Mouse (Mus musculus) liver, adult (tissue): Measurements from ENCODE around the gene Pepd.

Experiments
- GATA4 ChIP-seq: IDR thresholded peaks from 2 replicates; pipeline ENCODE4 v1.6.1; 2014; ENCODE audit warnings: mild to moderate bottlenecking, low read length; ENCODE audit not compliant: insufficient replicate concordance

The Pepd gene

DNA sequence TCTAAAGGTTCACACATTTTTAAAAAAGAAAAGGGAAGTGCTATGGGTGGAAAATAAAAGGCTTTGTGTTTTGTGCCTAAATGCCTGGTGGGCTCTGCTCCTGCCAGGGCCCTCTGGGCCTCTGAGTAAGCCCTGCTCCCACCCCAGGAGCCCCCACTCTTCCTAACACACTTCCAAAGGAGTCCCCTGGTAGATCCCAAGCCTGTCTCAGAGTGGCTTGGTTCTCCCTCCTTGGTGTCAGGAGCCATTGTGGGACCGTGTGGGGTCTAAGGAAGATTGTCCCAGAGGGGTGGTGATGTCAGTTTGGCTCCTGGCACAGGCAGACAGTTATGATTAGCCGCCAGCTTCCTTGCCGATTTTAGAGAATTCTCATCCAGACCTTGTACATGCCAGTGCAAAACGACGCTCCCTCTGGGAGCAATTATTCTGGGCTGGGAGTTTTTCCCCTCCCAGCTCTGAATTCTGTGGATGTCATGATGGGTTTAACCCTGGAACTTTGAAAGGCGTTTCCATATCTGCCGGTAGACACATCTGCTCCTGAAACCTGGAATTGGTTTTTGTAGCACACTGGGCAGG lies 74.5 kb downstream of the Pepd start:
- no peak for TF ChIP-seq GATA4

DNA sequence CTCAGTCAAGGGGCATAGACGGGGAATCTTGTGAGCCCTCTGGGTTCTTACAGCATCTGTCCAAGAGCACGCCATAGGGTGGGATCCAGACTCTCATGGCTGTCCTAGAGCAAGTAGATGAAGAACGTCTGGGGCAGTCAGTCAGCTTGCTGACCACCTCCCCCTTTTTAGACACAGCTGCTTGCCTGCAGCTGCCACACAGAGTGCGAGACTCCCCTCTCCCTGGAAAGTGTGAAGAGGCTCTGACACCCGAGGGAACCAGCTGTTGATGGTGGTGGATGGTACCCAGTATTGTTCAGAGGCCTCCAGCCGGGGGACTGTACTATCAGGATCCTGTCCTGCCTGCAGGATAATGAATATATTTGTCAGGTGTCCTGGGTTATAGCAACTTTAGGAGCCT lies 75.1 kb downstream of the Pepd start:
- no peak for TF ChIP-seq GATA4

DNA sequence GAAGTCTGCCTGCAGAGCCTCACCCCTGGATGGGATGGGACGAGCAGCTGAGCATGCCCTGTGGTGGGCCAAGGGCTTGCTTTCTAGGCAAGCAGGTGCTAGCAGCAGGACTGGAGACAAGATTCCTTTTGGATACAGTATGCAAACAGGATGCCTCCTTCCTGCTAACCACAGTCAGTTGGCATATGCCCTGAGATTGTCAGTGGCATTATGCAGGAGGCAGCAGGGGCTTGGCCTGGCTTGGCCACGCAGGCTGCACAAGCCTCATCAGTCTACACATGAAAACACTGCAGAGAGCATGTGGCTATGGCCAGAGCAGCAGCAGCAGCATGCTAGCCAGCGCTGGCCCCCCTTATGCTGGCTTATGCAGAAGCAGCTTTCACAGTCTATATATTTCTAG lies 76.3 kb downstream of the Pepd start:
- no peak for TF ChIP-seq GATA4

DNA sequence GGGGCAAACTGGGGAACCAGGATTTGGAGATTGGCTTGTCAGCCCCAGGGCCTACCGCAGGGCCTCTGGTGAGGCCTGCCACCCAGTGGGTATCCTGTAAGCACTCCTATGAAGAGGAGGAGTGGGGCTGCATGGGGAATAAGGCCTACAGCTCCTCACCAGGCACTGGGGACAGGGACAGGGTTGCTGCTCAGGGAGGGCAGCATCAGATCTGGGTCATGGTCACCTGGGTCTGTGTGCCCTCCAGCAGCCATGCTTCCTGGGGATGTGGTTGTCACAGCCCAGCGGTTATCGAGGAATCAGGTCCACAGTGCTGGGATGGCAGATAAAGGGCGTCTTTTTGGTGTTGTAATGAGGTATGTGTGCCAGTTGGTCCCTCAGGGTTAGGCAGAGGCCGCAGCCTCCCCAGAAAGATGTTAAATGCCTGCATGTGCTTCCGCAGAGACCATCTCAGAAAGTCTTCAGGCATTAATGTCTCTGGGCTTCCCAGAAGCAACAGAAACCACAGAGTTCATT lies 79.6 kb downstream of the Pepd start:
- TF ChIP-seq GATA4: no peak

DNA sequence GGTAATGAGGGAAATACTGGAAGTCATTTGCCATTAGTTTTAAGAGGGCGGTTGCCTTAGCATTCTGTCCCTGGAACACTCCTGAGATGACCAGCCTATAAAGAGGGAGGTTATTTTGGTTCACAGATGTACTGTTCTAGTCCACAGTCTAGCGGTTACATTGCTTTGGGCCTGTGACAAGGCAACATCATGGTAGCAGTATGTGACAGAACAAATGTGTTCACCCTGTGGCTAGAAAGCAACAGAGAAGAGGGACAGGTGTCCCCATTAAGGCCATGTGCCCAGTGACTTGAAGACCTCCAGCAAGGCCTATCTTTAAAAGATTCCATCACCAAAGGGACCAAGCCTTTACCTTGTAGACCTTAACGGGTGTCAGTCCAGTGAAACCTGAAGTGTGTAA lies 80.6 kb downstream of the Pepd start:
- no peak for TF ChIP-seq GATA4

DNA sequence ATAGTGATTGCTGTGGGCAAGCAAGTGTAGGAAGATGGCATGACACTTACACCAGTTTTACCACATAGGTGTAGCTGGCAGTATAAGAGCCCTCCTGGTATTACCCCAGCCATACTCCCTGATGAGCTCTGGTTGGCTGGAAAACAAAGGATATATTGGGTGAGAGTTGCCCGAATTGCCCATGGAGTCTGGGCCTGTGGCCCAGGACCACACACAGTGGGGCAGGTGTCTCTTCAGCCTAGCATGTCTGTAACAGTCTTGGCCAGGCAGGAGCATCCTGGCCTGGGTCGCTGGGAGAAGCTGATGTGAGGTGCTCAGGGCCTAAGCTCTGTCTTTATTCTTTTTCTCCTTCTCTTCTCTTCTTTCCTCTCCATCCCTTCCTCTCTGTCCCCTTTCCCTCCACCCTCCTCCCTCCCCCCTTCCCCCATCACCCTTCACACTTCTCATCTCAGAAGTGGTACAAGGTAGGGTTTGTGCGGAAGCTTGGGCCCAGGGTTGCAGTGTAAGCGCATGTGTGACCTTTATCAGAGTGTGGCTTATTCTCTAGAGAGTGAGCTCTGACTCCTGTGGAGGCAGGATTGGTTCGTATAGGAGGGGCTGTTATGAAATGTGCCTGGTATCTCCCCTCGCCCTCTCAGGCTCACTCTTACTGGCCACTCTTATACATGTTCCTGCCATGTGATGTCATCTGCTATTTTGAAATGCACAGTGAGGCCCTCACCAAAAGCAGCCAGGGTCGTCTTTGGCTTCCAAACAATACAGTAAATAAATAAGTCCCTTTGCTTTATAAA lies 83.9 kb downstream of the Pepd start:
- no peak for TF ChIP-seq GATA4

DNA sequence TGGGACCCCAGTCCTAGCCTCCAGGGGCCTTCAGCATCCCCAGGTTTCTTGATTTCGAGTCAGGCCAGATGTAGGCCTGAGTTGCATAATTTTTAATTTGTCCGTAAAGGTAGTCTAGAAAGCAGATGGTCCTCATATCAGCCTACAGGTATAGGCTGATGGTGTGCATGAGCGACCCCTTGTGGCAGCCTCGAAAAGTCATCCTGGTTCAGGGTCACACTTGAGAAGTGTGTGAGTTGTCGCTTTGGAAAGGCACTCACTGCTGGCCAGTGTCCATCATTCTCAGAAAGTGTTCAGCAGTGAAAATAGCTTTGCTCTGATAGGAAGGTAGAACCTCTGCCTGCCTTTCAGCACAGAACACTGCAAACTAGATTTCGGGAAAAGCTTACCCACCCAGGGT lies 88.7 kb downstream of the Pepd start:
- no peak for TF ChIP-seq GATA4

DNA sequence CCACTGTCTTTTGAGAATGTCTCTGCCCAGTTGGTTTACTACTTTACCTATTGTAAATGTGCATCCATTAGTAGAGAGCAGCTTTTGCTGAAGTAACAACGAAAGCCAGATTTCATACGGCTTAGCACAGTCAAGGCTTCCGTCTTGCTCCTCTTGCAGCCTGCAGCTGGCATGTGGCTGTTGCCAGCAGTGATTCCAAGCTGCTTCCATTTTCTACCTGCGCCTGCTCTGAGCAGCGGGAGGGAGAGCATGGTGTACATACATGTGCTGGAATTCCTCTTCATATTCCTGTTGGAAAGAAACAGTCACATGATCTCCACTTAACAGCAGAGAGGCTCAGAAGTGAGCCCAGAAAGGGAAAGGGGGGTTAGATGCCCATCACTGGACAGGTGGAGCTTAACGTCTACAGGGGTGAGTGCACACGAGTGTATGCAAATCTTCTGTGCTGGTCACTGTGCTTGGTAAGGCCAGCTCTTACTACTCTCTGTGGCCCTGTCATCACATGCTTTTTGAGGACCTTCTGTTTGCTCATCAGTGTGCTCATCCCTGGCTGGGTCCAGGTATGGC lies 91.1 kb downstream of the Pepd start:
- TF ChIP-seq GATA4: no peak

DNA sequence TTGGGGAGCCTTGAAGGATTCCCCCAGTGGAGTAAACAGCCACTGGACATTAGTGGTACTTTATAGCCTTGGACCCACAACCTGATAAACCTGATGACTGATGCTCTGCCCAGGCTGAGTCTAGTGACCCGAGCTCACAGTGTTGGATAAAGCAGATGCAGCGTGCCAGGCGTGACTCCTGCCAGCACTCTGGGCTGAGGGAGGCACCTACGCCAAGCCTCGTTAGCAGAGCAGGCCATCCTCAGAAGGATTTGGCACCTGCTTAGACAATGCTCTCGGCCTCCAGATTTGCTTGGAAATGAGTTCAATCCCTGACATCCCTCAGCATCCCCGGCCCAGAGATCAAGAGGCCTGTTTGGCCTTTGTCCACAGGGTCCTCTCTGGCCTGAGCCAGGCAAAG lies 94.5 kb downstream of the Pepd start:
- TF ChIP-seq GATA4: no peak

DNA sequence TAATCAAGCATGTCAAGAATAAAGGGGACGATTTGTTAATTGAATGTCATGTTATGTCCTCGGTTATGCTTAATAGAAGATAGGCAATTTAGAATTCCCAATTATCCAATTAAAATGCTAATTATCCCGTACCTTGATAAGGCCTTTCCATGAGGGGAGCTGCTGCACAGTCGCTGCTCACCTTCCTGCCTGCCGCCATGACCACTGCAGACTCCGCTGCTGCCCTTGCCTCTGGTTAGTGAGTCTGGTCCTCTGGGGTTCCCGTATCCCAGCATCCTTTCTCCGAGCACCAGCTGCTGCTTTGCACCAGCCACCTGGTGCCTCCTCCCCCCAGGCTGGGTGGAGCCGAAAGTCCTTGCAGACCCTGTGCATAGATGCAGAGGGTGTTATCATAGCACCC lies 101.0 kb downstream of the Pepd start:
- TF ChIP-seq GATA4: no peak

DNA sequence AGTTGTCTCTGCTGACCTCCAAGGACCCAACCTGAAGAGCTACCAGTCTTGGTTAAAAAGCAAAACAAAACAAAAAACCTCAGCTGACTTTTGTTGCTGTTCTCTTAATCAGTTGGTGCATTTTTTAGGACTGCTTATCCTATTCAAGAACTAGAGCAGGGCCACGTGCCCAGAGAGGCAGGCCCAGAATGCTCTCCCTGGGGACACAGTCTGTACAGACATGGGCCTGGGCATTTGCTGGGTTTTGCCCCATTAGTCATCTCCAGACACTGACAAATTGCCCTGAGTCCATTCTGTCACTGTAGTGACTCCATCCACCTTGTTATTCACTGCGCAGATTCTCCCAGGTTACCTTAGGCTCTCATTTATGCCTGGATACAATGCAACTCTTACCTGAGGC lies 103.1 kb downstream of the Pepd start:
- no peak for TF ChIP-seq GATA4

DNA sequence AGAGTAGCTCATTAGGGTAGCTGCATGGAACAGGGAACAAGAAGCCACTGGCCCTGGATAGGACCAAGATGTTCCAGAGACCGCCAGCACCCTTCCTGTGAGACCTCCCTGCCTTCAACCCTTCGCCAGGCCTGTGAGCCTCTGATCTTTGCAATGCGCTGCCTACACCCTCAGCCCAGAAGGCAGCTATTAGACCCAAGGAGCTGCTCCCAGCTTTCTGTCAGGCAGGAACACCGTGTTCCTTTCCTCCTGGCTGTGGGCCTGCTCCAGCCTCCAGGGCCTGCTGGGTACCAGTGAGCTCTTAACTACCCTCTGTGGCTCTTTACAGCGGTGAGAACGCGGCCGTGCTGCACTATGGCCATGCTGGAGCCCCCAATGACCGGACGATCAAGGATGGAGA lies 109.2 kb downstream of the Pepd start:
- TF ChIP-seq GATA4: no peak

DNA sequence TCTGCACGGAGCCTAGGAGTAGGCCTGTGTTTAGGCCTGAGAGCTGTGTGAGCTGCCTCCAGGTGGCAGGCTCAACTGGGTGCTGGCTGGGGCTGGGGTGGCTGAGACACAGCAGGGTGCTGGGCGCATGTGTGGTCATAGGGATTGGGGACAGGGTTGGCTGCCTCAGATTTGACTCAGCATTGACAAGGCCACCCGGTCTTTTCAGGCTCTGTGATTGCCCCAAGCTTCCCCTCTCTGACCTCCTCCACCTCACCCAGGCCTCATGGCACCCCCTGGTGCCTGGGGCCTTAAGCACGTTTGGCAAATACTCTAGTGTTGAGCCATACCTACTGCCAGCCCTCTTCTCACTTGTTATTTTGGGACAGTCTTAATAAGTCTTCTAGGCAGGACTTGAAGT lies 111.1 kb downstream of the Pepd start:
- TF ChIP-seq GATA4: no peak

DNA sequence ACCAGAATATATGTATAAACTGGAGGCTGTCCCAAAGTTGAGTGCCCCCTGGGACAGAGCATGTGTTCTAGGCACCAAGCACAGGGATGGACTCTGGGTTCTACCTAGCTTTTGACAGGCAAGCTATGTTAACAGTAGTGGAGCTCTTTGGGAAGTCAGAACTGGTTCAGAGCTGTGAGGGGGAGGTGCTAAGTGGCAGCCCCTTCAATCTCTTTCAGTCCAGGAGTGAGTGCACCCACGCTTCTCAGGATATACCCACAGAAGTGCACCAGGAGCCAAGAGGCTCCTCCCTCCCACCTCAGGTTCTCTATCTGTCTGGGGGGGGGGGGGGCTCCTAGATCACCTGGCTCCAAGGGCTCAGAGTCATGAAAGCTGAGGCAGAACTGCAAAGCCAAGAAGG lies 112.2 kb downstream of the Pepd start:
- no peak for TF ChIP-seq GATA4

DNA sequence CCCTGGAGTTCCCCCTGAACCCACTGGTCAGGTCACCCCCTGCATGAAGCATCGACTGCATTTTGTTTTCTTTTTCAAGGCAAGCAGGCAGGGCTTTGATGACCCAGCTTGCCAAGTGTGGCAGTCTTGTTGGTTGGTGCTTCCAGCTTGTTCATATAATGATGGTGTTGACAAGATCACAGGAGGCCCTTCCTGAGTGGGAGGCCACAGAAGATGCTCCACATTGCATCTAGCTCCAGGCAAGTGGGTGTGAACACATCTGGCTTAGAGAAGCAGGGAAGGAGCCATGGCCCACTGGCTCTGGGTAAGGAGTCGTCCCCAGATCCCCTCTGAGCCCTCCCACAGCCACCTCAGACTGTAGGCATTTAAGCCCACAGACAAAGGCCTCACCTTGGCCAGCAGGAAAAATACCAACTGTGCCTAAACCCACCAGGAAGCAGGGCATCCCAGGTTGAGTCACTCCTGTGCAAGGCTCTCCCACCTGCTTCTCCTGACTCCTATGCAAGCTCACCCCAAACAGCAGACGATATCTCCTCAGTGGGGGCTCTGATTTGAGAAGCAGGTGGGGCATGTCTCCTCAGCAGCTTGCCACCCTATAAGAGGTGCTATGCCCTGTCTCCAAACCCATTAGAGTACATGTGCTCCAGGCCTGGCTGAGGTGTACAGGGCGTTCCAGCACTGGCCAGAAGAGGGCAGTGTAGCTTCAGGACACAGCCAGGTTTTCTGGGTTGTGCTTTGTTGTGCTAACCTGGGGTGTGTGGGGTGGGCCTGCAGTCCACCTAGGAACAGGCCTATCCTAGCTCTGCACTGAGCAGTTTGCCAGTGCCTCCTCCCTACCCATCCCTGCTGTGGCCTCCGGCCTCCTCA lies 113.5 kb downstream of the Pepd start:
- TF ChIP-seq GATA4: no peak

DNA sequence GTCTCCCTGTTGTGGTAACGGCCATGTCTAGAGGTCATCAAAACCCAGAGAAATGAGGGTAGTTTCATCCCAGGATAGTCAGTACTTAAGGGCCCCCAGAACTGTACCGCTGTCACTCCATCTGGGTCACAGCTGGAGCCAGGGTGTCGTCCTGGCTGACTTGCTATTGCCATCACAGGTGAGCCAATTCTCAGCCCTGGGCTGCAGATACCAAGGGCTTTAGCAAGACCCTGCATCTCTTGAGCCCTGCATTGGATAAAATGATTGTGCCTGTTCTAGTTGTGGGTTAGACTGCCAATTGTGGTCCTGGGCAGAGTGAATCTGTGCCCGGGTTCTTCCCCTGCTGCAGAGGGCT lies 114.1 kb downstream of the Pepd start:
- no peak for TF ChIP-seq GATA4
